Mouse (Mus musculus): ENCODE measurements around the gene Ppp1r3e. TPM values are rescaled to one million over a fixed set of nuclear protein-coding genes. Genes with fewer than 3 reads are reported as not detected.

The Ppp1r3e gene
- 6.7 TPM for polyA plus RNA-seq (2014; fragmentation: Illumina TruSeq; extraction: RNeasy Lipid Tissue Mini Kit (QIAGEN cat#74804); ENCODE audit: low read depth, low replicate concordance)

DNA sequence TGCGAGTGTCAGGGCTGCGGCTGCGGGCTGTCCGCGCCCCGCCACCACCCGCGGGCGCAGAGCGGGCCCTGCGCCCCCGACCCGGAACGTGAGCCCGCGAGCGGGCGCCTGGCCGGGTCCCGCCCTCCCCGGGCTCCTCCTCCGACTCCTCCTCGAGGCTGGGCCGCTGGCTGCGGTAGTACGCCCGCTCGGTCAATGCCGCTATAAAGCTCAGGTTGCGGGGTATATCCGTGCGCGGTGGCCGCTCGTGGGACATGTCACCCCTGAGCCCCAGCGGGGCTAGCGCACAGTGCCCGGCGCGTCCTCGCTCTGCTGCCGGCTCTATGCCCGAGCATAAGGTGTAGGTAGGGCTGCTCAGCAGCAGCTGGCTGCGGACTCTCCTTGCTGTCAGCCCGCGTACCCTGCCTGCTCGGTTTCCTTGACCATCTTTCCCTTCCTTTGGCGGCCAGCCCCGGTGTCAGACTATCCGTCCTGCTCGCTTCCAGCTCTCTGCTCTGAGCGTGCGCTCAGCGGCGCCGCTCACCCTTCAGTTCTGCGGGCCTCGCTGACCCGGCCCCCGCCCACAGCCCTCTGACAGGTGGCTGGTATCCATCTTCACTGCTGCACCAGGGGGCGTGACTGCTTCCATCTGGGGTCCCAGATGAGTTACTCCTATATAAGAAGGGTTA, at the start of gene Ppp1r3e:
TSS of gene Ppp1r3e (minus strand) at position 503 of the 668 bp plus-strand sequence.

DNA sequence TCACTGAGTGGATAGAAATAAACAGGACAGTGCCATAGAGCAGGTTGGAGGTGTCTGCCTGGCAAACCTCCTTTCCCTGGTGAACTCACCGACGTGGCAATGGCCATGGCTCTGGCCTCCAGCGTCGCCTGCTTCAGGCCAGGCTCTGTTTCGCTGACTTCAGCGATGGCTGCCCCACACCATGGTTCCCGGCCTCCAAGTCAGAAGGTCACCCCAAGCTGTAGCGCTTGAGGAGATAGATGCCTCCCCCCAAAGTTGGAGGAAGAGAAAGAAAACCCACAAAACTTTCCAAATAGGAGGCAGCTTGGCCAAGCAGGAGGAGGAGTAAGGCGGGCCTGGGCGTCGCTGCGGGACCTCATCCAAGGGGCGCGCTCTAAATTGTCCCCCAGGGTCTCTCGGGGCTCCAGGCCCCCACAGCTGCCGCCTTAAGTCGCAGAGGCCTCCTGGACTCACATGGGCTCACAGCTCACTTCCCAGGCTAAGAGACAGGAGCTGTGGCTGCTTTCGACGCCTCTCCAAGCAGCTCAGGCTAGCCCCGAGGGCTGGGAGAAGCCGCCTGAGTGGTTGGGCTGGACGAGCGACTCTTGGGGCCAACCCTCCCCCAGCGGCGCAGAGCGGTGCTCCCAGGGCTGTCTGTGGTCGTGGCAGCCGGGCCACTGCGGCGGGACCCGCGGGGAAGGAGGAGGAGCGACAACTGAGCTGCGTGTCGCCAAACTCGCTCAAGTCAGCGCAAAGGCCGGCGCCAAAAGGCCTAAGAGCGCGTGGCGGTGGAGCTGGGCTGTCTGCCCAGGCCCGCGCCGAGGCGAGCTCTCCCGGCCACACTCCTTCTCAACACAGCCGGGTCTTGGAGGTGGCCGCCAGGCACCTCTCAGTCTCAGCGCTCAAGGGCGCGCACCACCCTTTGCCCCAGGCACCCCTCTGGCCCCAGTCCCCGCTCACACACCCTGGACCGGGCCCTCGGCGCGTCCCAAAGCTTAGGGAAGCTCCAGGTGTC, 48.3 kb upstream of the Ppp1r3e start, which contains the start of gene Efs:
TSS of gene Efs (minus strand) at position 778 of the 994 bp plus-strand sequence.

GRCm38 (mm10) chr14:54912886-54913285, 35.5 kb upstream of the Ppp1r3e start, which contains the start of gene Slc22a17:
Gene Slc22a17 (minus strand): TSS chr14:54913132.

GRCm38 (mm10) chr14:54892200-54892599, 14.8 kb upstream of the Ppp1r3e start, which contains the start of gene Pabpn1:
Gene Pabpn1 (plus strand): TSS chr14:54892500.

DNA sequence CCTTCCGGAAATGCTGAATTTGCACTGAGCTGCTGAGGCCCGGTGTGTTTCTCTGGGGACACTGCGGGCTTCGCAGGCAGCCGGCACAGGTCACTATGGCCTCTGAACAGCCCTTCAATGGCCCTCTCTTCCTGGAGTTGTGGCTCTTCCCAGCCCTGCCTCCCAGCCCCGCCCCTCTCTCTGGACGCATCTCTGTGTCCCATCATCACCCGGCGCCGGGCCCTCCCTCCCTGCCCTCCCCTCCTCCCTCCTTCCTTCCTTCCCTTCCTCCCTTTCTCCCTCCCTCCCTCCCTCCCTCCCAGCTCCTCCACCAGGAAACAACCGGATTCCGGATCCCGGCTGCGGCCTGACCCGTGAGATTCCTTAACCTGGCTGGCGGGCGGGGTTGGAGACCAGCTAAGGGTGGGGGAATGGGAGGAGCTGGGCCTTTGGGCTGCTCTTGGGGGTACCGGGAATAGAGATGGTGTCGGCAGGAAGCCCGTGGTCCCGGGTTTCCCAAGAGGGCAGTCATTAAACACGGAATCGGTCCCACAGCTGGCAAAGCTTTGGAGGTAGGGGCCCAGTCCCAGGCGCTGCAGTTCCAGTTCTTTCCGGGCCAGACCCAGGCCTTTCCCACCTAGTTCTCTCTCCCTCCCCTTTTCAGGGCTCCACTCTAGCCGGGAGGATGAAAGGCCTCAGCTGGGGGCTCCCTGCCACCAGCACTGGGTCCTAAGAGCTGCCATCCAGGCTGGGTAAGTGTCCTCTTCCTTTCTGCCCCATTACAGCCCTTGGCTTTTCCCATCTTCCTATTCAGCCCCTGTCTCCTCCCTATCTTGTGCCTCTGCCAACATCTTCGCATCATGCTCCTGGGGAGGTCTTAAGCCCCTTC, 6.0 kb upstream of the Ppp1r3e start, which contains the start of the genes Bcl2l2 and Gm20521:
TSS of gene Bcl2l2 (plus strand) at position 224 of the 868 bp plus-strand sequence.
TSS of gene Gm20521 (plus strand) at position 288 of the 868 bp plus-strand sequence.

GRCm38 (mm10) chr14:54870861-54871260, 6.5 kb downstream of the Ppp1r3e start, which contains the start of gene Homez:
Gene Homez (minus strand): TSS chr14:54870961.

Other genes with a start within 250 kb of the Ppp1r3e start
- not detected for gene Gm17606, start 236.6 kb downstream of the Ppp1r3e start, polyA plus RNA-seq (2014; fragmentation: Illumina TruSeq; extraction: RNeasy Lipid Tissue Mini Kit (QIAGEN cat#74804); ENCODE audit: low read depth, low replicate concordance)
- 0.58 TPM for gene Cdh24, start 236.2 kb downstream of the Ppp1r3e start, polyA plus RNA-seq (2014; fragmentation: Illumina TruSeq; extraction: RNeasy Lipid Tissue Mini Kit (QIAGEN cat#74804); ENCODE audit: low read depth, low replicate concordance)
- gene 1700123O20Rik, start 191.3 kb downstream of the Ppp1r3e start, polyA plus RNA-seq (2014; fragmentation: Illumina TruSeq; extraction: RNeasy Lipid Tissue Mini Kit (QIAGEN cat#74804); ENCODE audit: low read depth, low replicate concordance) = 15.0 TPM
- 103 TPM for gene Acin1, start 190.6 kb downstream of the Ppp1r3e start, polyA plus RNA-seq (2014; fragmentation: Illumina TruSeq; extraction: RNeasy Lipid Tissue Mini Kit (QIAGEN cat#74804); ENCODE audit: low read depth, low replicate concordance)
- not detected for gene Gm29776, start 178.7 kb downstream of the Ppp1r3e start, polyA plus RNA-seq (2014; fragmentation: Illumina TruSeq; extraction: RNeasy Lipid Tissue Mini Kit (QIAGEN cat#74804); ENCODE audit: low read depth, low replicate concordance)
- not detected for gene Cebpe, start 165.4 kb downstream of the Ppp1r3e start, polyA plus RNA-seq (2014; fragmentation: Illumina TruSeq; extraction: RNeasy Lipid Tissue Mini Kit (QIAGEN cat#74804); ENCODE audit: low read depth, low replicate concordance)
- gene Slc7a8, start 95.6 kb downstream of the Ppp1r3e start, polyA plus RNA-seq (2014; fragmentation: Illumina TruSeq; extraction: RNeasy Lipid Tissue Mini Kit (QIAGEN cat#74804); ENCODE audit: low read depth, low replicate concordance) = 2.3 TPM
- not detected for gene Rnf212b, start 63.4 kb downstream of the Ppp1r3e start, polyA plus RNA-seq (2014; fragmentation: Illumina TruSeq; extraction: RNeasy Lipid Tissue Mini Kit (QIAGEN cat#74804); ENCODE audit: low read depth, low replicate concordance)
- 4.2 TPM for gene Homez, start 6.6 kb downstream of the Ppp1r3e start, polyA plus RNA-seq (2014; fragmentation: Illumina TruSeq; extraction: RNeasy Lipid Tissue Mini Kit (QIAGEN cat#74804); ENCODE audit: low read depth, low replicate concordance)
- 44.0 TPM for gene Bcl2l2, start 5.8 kb upstream of the Ppp1r3e start, polyA plus RNA-seq (2014; fragmentation: Illumina TruSeq; extraction: RNeasy Lipid Tissue Mini Kit (QIAGEN cat#74804); ENCODE audit: low read depth, low replicate concordance)
- not detected for gene Gm20521, start 5.9 kb upstream of the Ppp1r3e start, polyA plus RNA-seq (2014; fragmentation: Illumina TruSeq; extraction: RNeasy Lipid Tissue Mini Kit (QIAGEN cat#74804); ENCODE audit: low read depth, low replicate concordance)
- 80.5 TPM for gene Pabpn1, start 14.9 kb upstream of the Ppp1r3e start, polyA plus RNA-seq (2014; fragmentation: Illumina TruSeq; extraction: RNeasy Lipid Tissue Mini Kit (QIAGEN cat#74804); ENCODE audit: low read depth, low replicate concordance)
- 7.5 TPM for gene Slc22a17, start 35.6 kb upstream of the Ppp1r3e start, polyA plus RNA-seq (2014; fragmentation: Illumina TruSeq; extraction: RNeasy Lipid Tissue Mini Kit (QIAGEN cat#74804); ENCODE audit: low read depth, low replicate concordance)
- gene Efs, start 48.6 kb upstream of the Ppp1r3e start, polyA plus RNA-seq (2014; fragmentation: Illumina TruSeq; extraction: RNeasy Lipid Tissue Mini Kit (QIAGEN cat#74804); ENCODE audit: low read depth, low replicate concordance) = 2.7 TPM
- not detected for gene Il25, start 55.1 kb upstream of the Ppp1r3e start, polyA plus RNA-seq (2014; fragmentation: Illumina TruSeq; extraction: RNeasy Lipid Tissue Mini Kit (QIAGEN cat#74804); ENCODE audit: low read depth, low replicate concordance)
- gene Cmtm5, start 58.7 kb upstream of the Ppp1r3e start, polyA plus RNA-seq (2014; fragmentation: Illumina TruSeq; extraction: RNeasy Lipid Tissue Mini Kit (QIAGEN cat#74804); ENCODE audit: low read depth, low replicate concordance) = 1.1 TPM
- gene Myh6, start 89.4 kb upstream of the Ppp1r3e start, polyA plus RNA-seq (2014; fragmentation: Illumina TruSeq; extraction: RNeasy Lipid Tissue Mini Kit (QIAGEN cat#74804); ENCODE audit: low read depth, low replicate concordance) = 19,749 TPM
- gene Gm17428, start 99.4 kb upstream of the Ppp1r3e start, polyA plus RNA-seq (2014; fragmentation: Illumina TruSeq; extraction: RNeasy Lipid Tissue Mini Kit (QIAGEN cat#74804); ENCODE audit: low read depth, low replicate concordance) = not detected
- 68.0 TPM for gene Myh7, start 117.1 kb upstream of the Ppp1r3e start, polyA plus RNA-seq (2014; fragmentation: Illumina TruSeq; extraction: RNeasy Lipid Tissue Mini Kit (QIAGEN cat#74804); ENCODE audit: low read depth, low replicate concordance)
- 34.7 TPM for gene Ngdn, start 137.9 kb upstream of the Ppp1r3e start, polyA plus RNA-seq (2014; fragmentation: Illumina TruSeq; extraction: RNeasy Lipid Tissue Mini Kit (QIAGEN cat#74804); ENCODE audit: low read depth, low replicate concordance)
- gene Zfhx2, start 214.8 kb upstream of the Ppp1r3e start, polyA plus RNA-seq (2014; fragmentation: Illumina TruSeq; extraction: RNeasy Lipid Tissue Mini Kit (QIAGEN cat#74804); ENCODE audit: low read depth, low replicate concordance) = 2.3 TPM
- 17.0 TPM for gene Thtpa, start 217.2 kb upstream of the Ppp1r3e start, polyA plus RNA-seq (2014; fragmentation: Illumina TruSeq; extraction: RNeasy Lipid Tissue Mini Kit (QIAGEN cat#74804); ENCODE audit: low read depth, low replicate concordance)
- 8.4 TPM for gene Ap1g2, start 229.0 kb upstream of the Ppp1r3e start, polyA plus RNA-seq (2014; fragmentation: Illumina TruSeq; extraction: RNeasy Lipid Tissue Mini Kit (QIAGEN cat#74804); ENCODE audit: low read depth, low replicate concordance)
- gene Jph4, start 239.4 kb upstream of the Ppp1r3e start, polyA plus RNA-seq (2014; fragmentation: Illumina TruSeq; extraction: RNeasy Lipid Tissue Mini Kit (QIAGEN cat#74804); ENCODE audit: low read depth, low replicate concordance) = 0.16 TPM

Data from heart, adult 10 weeks (tissue).